Mouse (Mus musculus): ENCODE data around the gene Ralgps1.

DNA sequence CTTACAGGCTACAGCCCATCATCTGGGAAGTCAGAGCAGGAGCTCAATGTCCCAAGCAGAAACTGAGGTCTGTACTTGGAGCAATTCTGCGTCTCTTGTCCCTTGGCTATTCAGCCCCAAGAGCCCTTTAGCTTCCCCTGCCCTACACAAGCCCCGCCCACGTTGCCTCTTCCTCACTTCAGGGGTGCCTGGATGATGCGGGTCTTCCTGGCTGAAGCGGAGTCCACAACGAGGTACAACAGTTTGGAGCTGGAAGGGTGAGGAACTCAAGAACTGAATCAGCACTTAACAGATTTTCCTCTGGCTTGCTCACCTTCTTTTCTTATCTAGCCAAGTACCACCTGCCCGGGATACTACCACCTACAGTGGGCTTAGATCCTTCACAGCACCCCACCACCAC, 239.0 kb downstream of the Ralgps1 start:
- no peak for TF ChIP-seq TCF12 (IDR thresholded peaks at IDR 0.05; ENCODE audit: low read depth, low read length)
- TF ChIP-seq CTCF (conservative IDR thresholded peaks at IDR 0.05 in 1 of 2, IDR thresholded peaks at IDR 0.05 in 1 of 2; ENCODE audit: low read depth in 2 of 2, low read length in 2 of 2) = no peak
- no peak for TF ChIP-seq MEF2A (IDR thresholded peaks at IDR 0.05; ENCODE audit: borderline replicate concordance, low read depth, low read length)
- no peak for TF ChIP-seq USF2 (conservative IDR thresholded peaks at IDR 0.05; ENCODE audit: low read depth, low read length)
- no peak for TF ChIP-seq RCOR1 (conservative IDR thresholded peaks at IDR 0.05; ENCODE audit: low read depth, low read length)
- TF ChIP-seq KAT2A (IDR thresholded peaks at IDR 0.05; ENCODE audit: insufficient replicate concordance, low read length) = no peak

All from CH12.LX (cell line).